Mouse (Mus musculus): ENCODE measurements around the gene Gm42957.

DNA sequence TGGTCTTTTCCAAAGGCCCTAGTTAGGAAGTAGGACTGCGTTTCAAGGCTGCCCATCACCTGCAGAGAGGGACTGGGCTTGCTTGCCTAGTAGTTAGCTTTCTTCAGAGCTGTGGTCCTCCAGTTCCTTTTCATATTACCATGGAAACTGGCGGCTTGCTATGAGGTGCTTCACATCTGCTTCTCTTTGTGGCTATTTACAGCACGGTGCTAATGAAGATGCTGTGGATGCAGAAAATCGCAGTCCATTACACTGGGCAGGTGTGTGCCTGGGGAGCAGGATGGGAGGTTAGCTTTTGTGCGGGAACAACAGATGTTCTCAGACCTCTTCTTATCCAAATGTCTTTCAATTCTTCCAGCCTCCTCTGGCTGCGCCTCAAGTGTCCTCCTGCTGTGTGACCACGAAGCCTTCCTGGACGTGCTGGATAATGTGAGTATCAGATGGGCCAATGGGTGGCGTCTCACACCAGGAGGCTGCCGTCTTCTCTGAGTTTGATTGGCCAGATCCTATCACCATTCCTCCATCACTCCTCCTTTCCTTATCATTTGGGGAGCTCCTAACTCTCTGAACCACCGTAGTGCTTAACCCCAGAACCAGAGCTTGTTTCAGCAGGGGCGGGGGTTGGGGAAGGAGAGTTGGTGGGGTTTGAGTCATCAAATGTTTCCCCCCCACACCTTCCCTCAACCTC, 45.1 kb downstream of the Gm42957 start:
- TF ChIP-seq CTCF (IDR thresholded peaks at IDR 0.05; ENCODE audit: extremely low read depth, insufficient read depth, low read length) (no peak), POLR2A (IDR thresholded peaks at IDR 0.05; ENCODE audit: extremely low read depth, insufficient read depth, low read length) (no peak)
